Mouse (Mus musculus): ENCODE measurements around the gene Mrpl18. TPM values are rescaled to one million over a fixed set of nuclear protein-coding genes. Genes with fewer than 3 reads are reported as not detected.

Mrpl18 gene
- polyA plus RNA-seq, 1 experiment from 2014 or later: 159 TPM

DNA sequence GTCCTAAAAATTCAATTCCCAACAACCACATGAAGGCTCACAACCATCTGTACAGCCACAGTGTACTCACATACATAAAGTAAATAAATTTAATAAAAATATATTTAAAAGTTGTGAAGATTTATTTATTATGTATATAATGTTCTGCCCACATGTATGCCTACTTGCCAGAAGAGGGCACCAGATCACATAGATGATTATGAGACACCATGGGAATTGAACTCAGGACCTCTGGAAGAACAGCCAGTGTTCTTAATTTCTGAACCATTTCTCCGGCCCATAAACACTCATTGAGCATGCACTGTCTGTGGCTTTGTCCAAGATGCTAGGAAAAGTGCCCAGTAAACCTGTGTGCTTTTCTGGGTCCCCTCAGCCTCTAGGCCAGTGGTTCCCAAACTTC, 34.9 kb downstream of the Mrpl18 start:
- DNase-seq (ENCODE audit: low spot score): peak; percentile 8
- Histone ChIP-seq H3K9me3 (ENCODE audit: control insufficient read depth, low read length) (no peaks in the 10 kb centered on the region), H3K4me1 (ENCODE audit: control insufficient read depth, insufficient read depth, low read length) (no peaks in the 10 kb centered on the region), H3K27me3 (ENCODE audit: control insufficient read depth, insufficient read depth, low read length) (no peaks in the 10 kb centered on the region), H3K27ac (ENCODE audit: low read depth, low read length) (no peak overlapping the region), H3K4me2 (ENCODE audit: low read depth) (no peak overlapping the region), H3K9ac (ENCODE audit: low read length) (no peak overlapping the region), H3K36me3 (ENCODE audit: control insufficient read depth, insufficient read depth, low read length) (no peaks in the 10 kb centered on the region), H3K4me3 (ENCODE audit: low read depth, low read length) (no peak overlapping the region)
- ATAC-seq (ENCODE audit: insufficient read depth, low FRiP score, low TSS enrichment): no peak
- 78% methylated on average over 1 of the region's 1 CpGs for WGBS

- Histone ChIP-seq H3K27ac (ENCODE audit: low read depth, low read length) (no peak overlapping the region), H3K27me3 (ENCODE audit: control insufficient read depth, insufficient read depth, low read length) (no peaks in the 10 kb centered on the region), H3K9me3 (ENCODE audit: control insufficient read depth, low read length) (no peaks in the 10 kb centered on the region), H3K9ac (ENCODE audit: low read length) (no peak overlapping the region), H3K36me3 (ENCODE audit: control insufficient read depth, insufficient read depth, low read length) (no peaks in the 10 kb centered on the region), H3K4me3 (ENCODE audit: low read depth, low read length) (no peak overlapping the region), H3K4me1 (ENCODE audit: control insufficient read depth, insufficient read depth, low read length) (no peaks in the 10 kb centered on the region), H3K4me2 (ENCODE audit: low read depth) (0 out of 2 replicates have a peak overlapping the region, but pooled peaks have one; percentile 6)
- 7% methylated on average over 14 of the region's 14 CpGs for WGBS
- DNase-seq (ENCODE audit: low spot score): peak; percentile 79
- no peak for ATAC-seq (ENCODE audit: insufficient read depth, low FRiP score, low TSS enrichment)
Measured at GRCm38 (mm10) chr17:12880178-12880577, 36.0 kb downstream of the Mrpl18 start.

- no peak for ATAC-seq (ENCODE audit: insufficient read depth, low FRiP score, low TSS enrichment)
- no peak within 1 kb of the TSS for H3K4me3 ChIP-seq (ENCODE audit: low read depth, low read length)
- H3K4me1 ChIP-seq (ENCODE audit: control insufficient read depth, insufficient read depth, low read length): no peaks in the 10 kb centered on the region
- H3K4me2 ChIP-seq (ENCODE audit: low read depth): no peak within 1 kb of the TSS
- no peak for DNase-seq (ENCODE audit: low spot score)
- no peak within 1 kb of the TSS for H3K9ac ChIP-seq (ENCODE audit: low read length)
- no peaks in the 10 kb centered on the region for H3K36me3 ChIP-seq (ENCODE audit: control insufficient read depth, insufficient read depth, low read length)
- H3K27me3 ChIP-seq (ENCODE audit: control insufficient read depth, insufficient read depth, low read length): no peaks in the 10 kb centered on the region
- no peak within 1 kb of the TSS for H3K27ac ChIP-seq (ENCODE audit: low read depth, low read length)
- no peaks in the 10 kb centered on the region for H3K9me3 ChIP-seq (ENCODE audit: control insufficient read depth, low read length)
- WGBS: 89% methylated on average over 5 of the region's 5 CpGs
Measured at GRCm38 (mm10) chr17:12875734-12876133, 40.4 kb downstream of the Mrpl18 start, which contains the start of gene Mrgprh. Gene Mrgprh (plus strand): TSS chr17:12876034.

GRCm38 (mm10) chr17:12872275-12873028, 43.7 kb downstream of the Mrpl18 start:
- Histone ChIP-seq H3K9me3 (ENCODE audit: control insufficient read depth, low read length) (no peaks in the 10 kb centered on the region), H3K4me1 (ENCODE audit: control insufficient read depth, insufficient read depth, low read length) (no peaks in the 10 kb centered on the region), H3K4me2 (ENCODE audit: low read depth) (no peak overlapping the region), H3K9ac (ENCODE audit: low read length) (no peak overlapping the region), H3K27me3 (ENCODE audit: control insufficient read depth, insufficient read depth, low read length) (no peaks in the 10 kb centered on the region), H3K27ac (ENCODE audit: low read depth, low read length) (no peak overlapping the region), H3K36me3 (ENCODE audit: control insufficient read depth, insufficient read depth, low read length) (no peaks in the 10 kb centered on the region), H3K4me3 (ENCODE audit: low read depth, low read length) (no peak overlapping the region)
- 60% methylated on average over 16 of the region's 16 CpGs for WGBS
- DNase-seq (ENCODE audit: low spot score) (no peak), ATAC-seq (ENCODE audit: insufficient read depth, low FRiP score, low TSS enrichment) (no peak)

- H3K4me3 ChIP-seq (ENCODE audit: low read depth, low read length): no peak overlapping the region
- no peaks in the 10 kb centered on the region for H3K36me3 ChIP-seq (ENCODE audit: control insufficient read depth, insufficient read depth, low read length)
- 37% methylated on average over 4 of the region's 4 CpGs for WGBS
- no peaks in the 10 kb centered on the region for H3K9me3 ChIP-seq (ENCODE audit: control insufficient read depth, low read length)
- no peak overlapping the region for H3K27ac ChIP-seq (ENCODE audit: low read depth, low read length)
- no peaks in the 10 kb centered on the region for H3K27me3 ChIP-seq (ENCODE audit: control insufficient read depth, insufficient read depth, low read length)
- no peak overlapping the region for H3K4me2 ChIP-seq (ENCODE audit: low read depth)
- H3K4me1 ChIP-seq (ENCODE audit: control insufficient read depth, insufficient read depth, low read length): no peaks in the 10 kb centered on the region
- DNase-seq (ENCODE audit: low spot score) (no peak), ATAC-seq (ENCODE audit: insufficient read depth, low FRiP score, low TSS enrichment) (no peak)
- H3K9ac ChIP-seq (ENCODE audit: low read length): no peak overlapping the region
Measured at GRCm38 (mm10) chr17:12868640-12869039, 47.5 kb downstream of the Mrpl18 start.

DNA sequence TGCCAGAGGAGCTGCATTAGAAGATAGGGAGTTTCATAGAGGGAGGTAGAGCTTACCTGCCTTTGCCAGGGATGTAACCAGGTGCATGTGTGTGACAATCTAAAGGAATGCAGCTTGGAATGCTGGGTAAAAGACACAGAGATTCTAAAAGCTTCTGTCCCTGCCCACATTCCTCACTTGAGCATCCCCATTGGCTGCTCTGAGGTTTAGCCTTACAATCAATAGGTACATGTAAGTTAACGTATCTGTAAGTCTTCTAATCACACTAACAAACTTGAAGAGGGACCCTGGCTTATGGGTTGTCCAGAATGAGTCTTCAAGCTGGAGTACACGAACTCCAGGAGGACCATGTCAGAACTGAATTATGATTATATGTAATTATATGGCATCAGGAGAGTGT, 48.1 kb downstream of the Mrpl18 start, which contains the start of gene Mas1:
Gene Mas1, minus strand, starts transcription at position 101 of the 400 bp plus-strand sequence.
- ATAC-seq (ENCODE audit: insufficient read depth, low FRiP score, low TSS enrichment): no peak
- H3K27me3 ChIP-seq (ENCODE audit: control insufficient read depth, insufficient read depth, low read length): no peaks in the 10 kb centered on the region
- H3K36me3 ChIP-seq (ENCODE audit: control insufficient read depth, insufficient read depth, low read length): no peaks in the 10 kb centered on the region
- H3K27ac ChIP-seq (ENCODE audit: low read depth, low read length): no peak within 1 kb of the TSS
- no peak for DNase-seq (ENCODE audit: low spot score)
- no peaks in the 10 kb centered on the region for H3K4me1 ChIP-seq (ENCODE audit: control insufficient read depth, insufficient read depth, low read length)
- no peaks in the 10 kb centered on the region for H3K9me3 ChIP-seq (ENCODE audit: control insufficient read depth, low read length)
- 65% methylated on average over 2 of the region's 2 CpGs for WGBS
- H3K4me3 ChIP-seq (ENCODE audit: low read depth, low read length): no peak within 1 kb of the TSS
- H3K4me2 ChIP-seq (ENCODE audit: low read depth): no peak within 1 kb of the TSS
- H3K9ac ChIP-seq (ENCODE audit: low read length): no peak within 1 kb of the TSS

GRCm38 (mm10) chr17:12866853-12867252, 49.3 kb downstream of the Mrpl18 start:
- Histone ChIP-seq H3K36me3 (ENCODE audit: control insufficient read depth, insufficient read depth, low read length) (no peaks in the 10 kb centered on the region), H3K9me3 (ENCODE audit: control insufficient read depth, low read length) (no peaks in the 10 kb centered on the region), H3K4me2 (ENCODE audit: low read depth) (no peak overlapping the region), H3K27me3 (ENCODE audit: control insufficient read depth, insufficient read depth, low read length) (no peaks in the 10 kb centered on the region), H3K4me1 (ENCODE audit: control insufficient read depth, insufficient read depth, low read length) (no peaks in the 10 kb centered on the region), H3K9ac (ENCODE audit: low read length) (no peak overlapping the region), H3K4me3 (ENCODE audit: low read depth, low read length) (no peak overlapping the region), H3K27ac (ENCODE audit: low read depth, low read length) (no peak overlapping the region)
- 85% methylated on average over 10 of the region's 10 CpGs for WGBS
- ATAC-seq (ENCODE audit: insufficient read depth, low FRiP score, low TSS enrichment) (no peak), DNase-seq (ENCODE audit: low spot score) (no peak)

DNA sequence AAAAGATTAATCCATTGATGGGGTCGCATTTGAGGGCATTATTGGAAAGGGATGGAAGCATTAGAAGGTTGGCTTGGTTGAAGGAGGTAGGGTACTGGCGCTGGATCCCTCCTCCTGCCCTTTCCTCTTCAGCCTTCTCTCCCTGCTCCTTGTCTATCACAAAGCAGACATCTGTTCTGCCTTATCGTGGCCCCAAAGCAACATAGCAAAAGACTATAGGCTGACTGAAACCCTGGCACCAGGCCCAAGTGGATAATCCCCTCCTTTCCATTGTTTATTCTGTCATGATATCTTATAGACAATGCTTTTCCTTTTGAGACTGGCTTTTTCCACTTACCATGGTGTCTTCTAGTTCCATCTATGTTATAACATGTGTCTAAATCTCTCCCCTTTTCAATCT, 50.7 kb downstream of the Mrpl18 start:
- no peak overlapping the region for H3K9ac ChIP-seq (ENCODE audit: low read length)
- WGBS: 79% methylated on average over 3 of the region's 3 CpGs
- no peaks in the 10 kb centered on the region for H3K9me3 ChIP-seq (ENCODE audit: control insufficient read depth, low read length)
- H3K36me3 ChIP-seq (ENCODE audit: control insufficient read depth, insufficient read depth, low read length): no peaks in the 10 kb centered on the region
- no peak overlapping the region for H3K27ac ChIP-seq (ENCODE audit: low read depth, low read length)
- no peak overlapping the region for H3K4me2 ChIP-seq (ENCODE audit: low read depth)
- H3K27me3 ChIP-seq (ENCODE audit: control insufficient read depth, insufficient read depth, low read length): no peaks in the 10 kb centered on the region
- DNase-seq (ENCODE audit: low spot score): no peak
- H3K4me3 ChIP-seq (ENCODE audit: low read depth, low read length): no peak overlapping the region
- H3K4me1 ChIP-seq (ENCODE audit: control insufficient read depth, insufficient read depth, low read length): no peaks in the 10 kb centered on the region
- no peak for ATAC-seq (ENCODE audit: insufficient read depth, low FRiP score, low TSS enrichment)

- Histone ChIP-seq H3K9me3 (ENCODE audit: control insufficient read depth, low read length) (no peaks in the 10 kb centered on the region), H3K4me1 (ENCODE audit: control insufficient read depth, insufficient read depth, low read length) (no peaks in the 10 kb centered on the region), H3K4me2 (ENCODE audit: low read depth) (no peak overlapping the region), H3K9ac (ENCODE audit: low read length) (no peak overlapping the region), H3K27ac (ENCODE audit: low read depth, low read length) (no peak overlapping the region), H3K4me3 (ENCODE audit: low read depth, low read length) (no peak overlapping the region), H3K36me3 (ENCODE audit: control insufficient read depth, insufficient read depth, low read length) (no peaks in the 10 kb centered on the region), H3K27me3 (ENCODE audit: control insufficient read depth, insufficient read depth, low read length) (no peaks in the 10 kb centered on the region)
- no peak for ATAC-seq (ENCODE audit: insufficient read depth, low FRiP score, low TSS enrichment)
- no peak for DNase-seq (ENCODE audit: low spot score)
Measured at GRCm38 (mm10) chr17:12864111-12864510, 52.0 kb downstream of the Mrpl18 start.
